Mouse (Mus musculus) hindbrain, embryonic 16.5 days (tissue): Measurements from ENCODE around the gene Dst. TPM values are rescaled to one million over a fixed set of nuclear protein-coding genes. Genes with fewer than 3 reads are reported as not detected.

ENCODE experiments used
- ATAC-seq: fragments of 200-750 bp; cut with Nextera tagmentation; 2 replicates; pipeline ENCODE4 v1.8.0; 2017; ENCODE audit warnings: moderate TSS enrichment, moderate library complexity
- H3K27ac ChIP-seq: fragments of 300-500 bp; sonication (generic); 2 replicates; pipeline ENCODE4 v1.5.1; 2014; ENCODE audit warnings: low read depth, mild to moderate bottlenecking, control low read depth, low read length, moderate library complexity
- H3K27me3 ChIP-seq: fragments of 300-500 bp; sonication (generic); replicated peaks from 2 replicates; pipeline ENCODE4 v1.6.1; 2014; ENCODE audit warnings: low read length; ENCODE audit not compliant: control insufficient read depth, insufficient read depth
- H3K36me3 ChIP-seq: fragments of 300-500 bp; sonication (generic); 2 replicates; pipeline ENCODE4 v1.6.1; 2014; ENCODE audit warnings: mild to moderate bottlenecking, low read length, moderate library complexity, mixed read lengths; ENCODE audit not compliant: control insufficient read depth, insufficient read depth
- H3K4me1 ChIP-seq: fragments of 300-500 bp; sonication (generic); 2 replicates; pipeline ENCODE4 v1.6.1; 2014; ENCODE audit warnings: low read depth, low read length; ENCODE audit not compliant: control insufficient read depth, insufficient read depth
- H3K4me2 ChIP-seq: fragments of 300-500 bp; sonication (generic); 2 replicates; pipeline ENCODE4 v1.6.1; 2014; ENCODE audit warnings: mild to moderate bottlenecking, low read length, control low read depth, moderate library complexity
- H3K4me3 ChIP-seq: fragments of 300-500 bp; sonication (generic); 2 replicates; pipeline ENCODE4 v1.5.1; 2014; ENCODE audit warnings: mild to moderate bottlenecking, low read length, control low read depth, moderate library complexity
- H3K9ac ChIP-seq: fragments of 300-500 bp; sonication (generic); 2 replicates; pipeline ENCODE4 v1.6.1; 2014; ENCODE audit warnings: low read depth, mild to moderate bottlenecking, control low read depth, low read length, moderate library complexity
- H3K9me3 ChIP-seq: fragments of 300-500 bp; sonication (generic); 2 replicates; pipeline ENCODE4 v1.6.1; 2014; ENCODE audit warnings: mild to moderate bottlenecking, low read length, moderate library complexity; ENCODE audit not compliant: control insufficient read depth
- WGBS: fragments of 180-500 bp; shearing (Covaris S2); extraction: QIAGEN DNeasy Blood & Tissue Kit; methylation state at CpG from one replicate; pipeline ENCODE4 v1.1.7; 2014; 5-methylcytosine and 5-hydroxymethylcytosine counted together
- microRNA-seq: library from miRNA; unstranded; fragments of <30 nt; microRNA quantifications from one replicate; pipeline ENCODE4, GENCODE M21; 2017
- polyA plus RNA-seq: library from polyadenylated mRNA; unstranded; fragments of >200 nt; fragmentation: Nextera tagmentation; extraction: Ambion mirVana; gene quantifications from 2 replicates; pipeline ENCODE4 v1.2.1, GENCODE M21; 2015

Gene Dst
- polyA plus RNA-seq, 1 experiment from 2014 or later, result 38.3 TPM

DNA sequence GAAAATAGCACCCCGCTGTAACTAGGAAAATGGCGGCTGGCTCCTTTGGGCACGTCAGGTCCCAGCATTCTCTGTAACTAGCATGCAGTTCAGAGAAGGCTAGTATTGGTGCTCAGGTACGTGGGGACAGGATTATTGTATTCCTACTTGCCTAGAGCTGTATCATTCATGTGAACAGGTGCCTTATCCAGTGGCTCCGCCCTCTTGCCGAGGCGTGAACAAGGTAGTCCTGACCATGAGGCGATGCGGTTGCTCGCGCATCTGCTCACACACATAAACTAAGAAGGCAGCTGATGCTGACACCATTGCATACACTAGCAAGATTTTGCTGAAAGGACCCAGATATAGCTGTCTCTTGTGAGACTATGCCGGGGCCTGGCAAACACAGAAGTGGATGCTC, 401.4 kb downstream of the Dst start:
- Histone ChIP-seq H3K27me3 (no peaks in the 10 kb centered on the region), H3K4me3 (no peak overlapping the region), H3K9ac (no peak overlapping the region), H3K9me3 (no peaks in the 10 kb centered on the region), H3K4me2 (no peak overlapping the region), H3K4me1 (no peaks in the 10 kb centered on the region), H3K27ac (no peak overlapping the region), H3K36me3 (peaks cover 23% of the 10 kb centered on the region; the same call in 1 of the 2 replicates)
- no peak for ATAC-seq
- WGBS, result 98% methylated on average over 12 of the region's 12 CpGs

DNA sequence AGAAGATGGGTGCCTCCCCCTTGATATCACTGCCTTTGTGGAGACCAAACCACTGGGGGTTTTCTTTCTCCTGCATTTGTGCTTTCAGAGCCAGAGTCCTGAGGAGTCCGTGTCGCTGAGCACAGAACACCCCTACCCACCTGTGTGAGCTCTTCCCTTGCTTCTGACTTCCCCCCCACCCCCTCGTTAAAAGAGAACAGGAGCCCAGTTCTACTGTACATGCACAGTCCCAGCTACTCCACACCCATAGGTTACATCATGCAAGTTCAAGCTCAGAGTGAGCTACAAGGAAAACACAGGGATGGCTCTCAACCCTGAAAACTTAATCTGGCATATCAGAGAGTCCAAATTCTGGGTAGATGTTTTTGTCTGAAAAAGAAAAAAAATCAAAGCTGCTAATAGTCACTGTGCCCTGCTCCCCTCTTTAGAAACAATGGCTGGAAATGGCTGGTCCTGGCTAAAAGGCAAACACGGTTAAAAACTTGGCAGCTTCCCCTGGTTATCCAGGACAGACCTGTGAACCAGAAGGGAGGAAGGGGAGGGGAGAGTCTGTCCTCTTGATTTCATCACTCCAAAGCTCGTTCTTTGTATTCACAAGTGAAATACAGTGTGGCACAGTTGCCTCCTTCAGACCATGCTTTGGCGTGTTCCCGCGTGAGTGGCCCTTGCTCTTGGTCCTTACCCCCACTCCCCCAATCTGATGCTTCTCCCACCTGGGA, 402.7 kb downstream of the Dst start:
- no peaks in the 10 kb centered on the region for H3K27me3 ChIP-seq
- peak; percentile 40; the same call in 1 of the 2 replicates for ATAC-seq
- H3K4me3 ChIP-seq, result no peak overlapping the region
- H3K9me3 ChIP-seq, result no peaks in the 10 kb centered on the region
- 80% methylated on average over 8 of the region's 8 CpGs for WGBS
- H3K27ac ChIP-seq, result no peak overlapping the region
- H3K4me2 ChIP-seq, result no peak overlapping the region
- H3K36me3 ChIP-seq, result peaks cover 20% of the 10 kb centered on the region; the same call in 1 of the 2 replicates
- H3K9ac ChIP-seq, result no peak overlapping the region
- no peaks in the 10 kb centered on the region for H3K4me1 ChIP-seq

DNA sequence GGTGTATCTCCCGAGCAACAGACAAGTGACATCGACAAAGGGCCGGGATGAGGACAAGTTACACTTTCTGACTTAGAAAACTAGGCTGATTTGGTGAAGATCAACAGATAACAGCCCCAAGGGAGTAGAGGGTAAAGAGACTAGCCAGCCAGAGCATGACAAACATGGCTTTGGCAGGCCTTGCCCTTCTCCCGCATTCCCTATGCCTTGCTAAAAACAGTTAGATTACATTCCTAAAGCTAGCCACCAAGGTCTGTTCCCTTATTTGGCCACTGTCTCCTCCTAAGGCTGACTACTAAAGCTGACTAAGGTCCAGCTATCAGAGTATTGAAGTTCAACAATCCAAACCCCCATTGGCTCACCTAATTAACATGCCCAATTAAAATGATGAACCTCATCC, 404.8 kb downstream of the Dst start:
- no peaks in the 10 kb centered on the region for H3K4me1 ChIP-seq
- 87% methylated on average over 4 of the region's 4 CpGs for WGBS

DNA sequence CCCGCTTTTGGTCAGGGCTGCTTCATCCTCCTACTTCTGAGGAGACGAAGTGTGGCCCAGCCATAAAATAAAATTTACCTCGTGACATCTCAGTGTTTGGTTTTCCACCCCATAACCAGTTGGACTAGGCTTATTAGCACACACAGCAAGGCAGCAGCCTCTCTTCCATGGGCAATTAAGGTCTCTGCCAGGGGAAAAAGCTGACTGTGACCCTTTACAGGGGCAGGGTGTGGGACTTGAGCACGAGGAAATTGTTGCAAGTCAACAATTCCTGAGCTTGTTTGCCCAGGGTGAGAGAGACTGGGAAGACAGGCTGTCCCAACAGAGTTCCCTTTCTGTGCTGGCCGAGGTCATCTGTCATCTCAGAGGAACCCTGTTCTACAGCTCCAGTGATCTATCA, 407.4 kb downstream of the Dst start:
- no peak overlapping the region for H3K4me2 ChIP-seq
- no peaks in the 10 kb centered on the region for H3K4me1 ChIP-seq
- 76% methylated on average over 5 of the region's 5 CpGs for WGBS
- no peaks in the 10 kb centered on the region for H3K9me3 ChIP-seq
- H3K4me3 ChIP-seq, result no peak overlapping the region
- H3K9ac ChIP-seq, result no peak overlapping the region
- no peaks in the 10 kb centered on the region for H3K36me3 ChIP-seq
- no peak for ATAC-seq
- H3K27ac ChIP-seq, result no peak overlapping the region
- H3K27me3 ChIP-seq, result no peaks in the 10 kb centered on the region

More for the DNA sequence above, 404.8 kb downstream of the Dst start:
- H3K36me3 ChIP-seq, result peaks cover 9% of the 10 kb centered on the region; the same call in 1 of the 2 replicates
- no peaks in the 10 kb centered on the region for H3K9me3 ChIP-seq
- H3K27ac ChIP-seq, result no peak overlapping the region
- H3K27me3 ChIP-seq, result no peaks in the 10 kb centered on the region
- H3K4me3 ChIP-seq, result no peak overlapping the region
- no peak overlapping the region for H3K9ac ChIP-seq
- no peak for ATAC-seq
- no peak overlapping the region for H3K4me2 ChIP-seq

GRCm38 (mm10) chr1:34324255-34324654, 416.2 kb downstream of the Dst start:
- ATAC-seq, result peak; percentile 79
- Histone ChIP-seq H3K4me3 (no peak overlapping the region), H3K9ac (no peak overlapping the region), H3K27ac (no peak overlapping the region), H3K27me3 (no peaks in the 10 kb centered on the region), H3K36me3 (no peaks in the 10 kb centered on the region), H3K4me2 (no peak overlapping the region), H3K9me3 (no peaks in the 10 kb centered on the region), H3K4me1 (no peaks in the 10 kb centered on the region)
- 66% methylated on average over 7 of the region's 7 CpGs for WGBS

DNA sequence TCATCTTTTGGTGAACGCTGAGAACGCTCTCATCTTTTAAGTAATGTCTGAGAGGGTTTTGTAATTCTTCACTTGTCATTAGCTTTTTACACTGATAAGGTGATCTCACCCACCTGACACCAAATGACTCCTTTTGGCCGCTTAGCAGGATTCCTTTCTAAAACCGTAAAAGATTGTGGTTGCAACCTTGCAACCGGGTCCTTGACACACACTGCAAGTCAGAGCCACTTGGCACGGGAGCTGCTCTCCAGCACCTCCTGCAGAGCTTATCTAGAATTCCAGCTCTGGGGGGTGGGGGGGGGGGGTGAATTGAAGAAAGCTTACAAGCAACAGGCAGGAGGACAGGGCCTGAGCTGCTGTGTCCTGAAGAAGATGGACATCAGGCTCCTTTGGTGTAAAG, 420.6 kb downstream of the Dst start:
- no peak overlapping the region for H3K4me3 ChIP-seq
- no peaks in the 10 kb centered on the region for H3K4me1 ChIP-seq
- H3K27ac ChIP-seq, result no peak overlapping the region
- WGBS, result 86% methylated on average over 6 of the region's 6 CpGs
- H3K4me2 ChIP-seq, result no peak overlapping the region
- H3K9ac ChIP-seq, result no peak overlapping the region
- H3K36me3 ChIP-seq, result no peaks in the 10 kb centered on the region
- ATAC-seq, result no peak
- H3K27me3 ChIP-seq, result no peaks in the 10 kb centered on the region
- H3K9me3 ChIP-seq, result no peaks in the 10 kb centered on the region

DNA sequence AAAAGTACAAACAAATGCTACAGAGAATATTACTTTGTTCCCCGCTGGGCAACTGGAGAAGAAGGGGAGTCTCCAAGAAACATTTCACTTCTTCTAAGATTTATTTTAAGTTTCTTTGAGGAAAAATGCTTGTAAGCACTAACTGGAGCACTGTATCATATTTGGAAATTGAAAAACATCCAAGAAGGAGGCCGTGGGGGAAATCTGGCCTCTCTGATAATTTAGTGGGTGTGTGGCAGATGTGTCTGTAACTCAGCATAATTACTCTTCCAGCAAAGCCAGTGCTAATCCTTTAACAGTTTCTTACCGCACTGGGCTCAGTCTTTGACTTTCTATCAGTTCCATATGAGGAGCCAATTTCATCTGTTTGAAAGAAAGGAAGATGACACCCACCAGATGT, 423.7 kb downstream of the Dst start:
- WGBS, result 74% methylated on average over 3 of the region's 3 CpGs
- no peaks in the 10 kb centered on the region for H3K4me1 ChIP-seq
- no peak overlapping the region for H3K9ac ChIP-seq
- H3K9me3 ChIP-seq, result no peaks in the 10 kb centered on the region
- ATAC-seq, result no peak
- no peaks in the 10 kb centered on the region for H3K36me3 ChIP-seq
- no peaks in the 10 kb centered on the region for H3K27me3 ChIP-seq
- H3K27ac ChIP-seq, result no peak overlapping the region
- H3K4me2 ChIP-seq, result no peak overlapping the region
- no peak overlapping the region for H3K4me3 ChIP-seq

Small RNA genes within 50 kb of the gene (microRNA-seq; reads per million reads assigned to microRNA genes)
- not detected for gene Mir6896

Other genes with a start within 250 kb of the Dst start
- gene Prim2, start 238.4 kb upstream of the Dst start, polyA plus RNA-seq, result 21.5 and 23.6 TPM in 2 replicates
- gene Rab23, start 188.3 kb upstream of the Dst start, polyA plus RNA-seq, result 29.2 and 30.0 TPM in 2 replicates
- 26.8 and 28.8 TPM in 2 replicates for gene Bag2, start 150.4 kb upstream of the Dst start, polyA plus RNA-seq
- gene Zfp451, start 93.6 kb upstream of the Dst start, polyA plus RNA-seq, result 30.3 and 37.5 TPM in 2 replicates
- gene Bend6, start 409 bp upstream of the Dst start, polyA plus RNA-seq, result 74.4 and 92.8 TPM in 2 replicates